Mouse (Mus musculus) layer of hippocampus, adult 9-10 months (tissue): ENCODE data around the gene Sord.
A peak's percentile ranks its signal among the peaks of the same experiment; 100 is the strongest.

Experiments used
- DNase-seq: peaks from one replicate; pipeline ENCODE4 v3.0.0; 2022; ENCODE audit warnings: low spot score

Sord gene

DNA sequence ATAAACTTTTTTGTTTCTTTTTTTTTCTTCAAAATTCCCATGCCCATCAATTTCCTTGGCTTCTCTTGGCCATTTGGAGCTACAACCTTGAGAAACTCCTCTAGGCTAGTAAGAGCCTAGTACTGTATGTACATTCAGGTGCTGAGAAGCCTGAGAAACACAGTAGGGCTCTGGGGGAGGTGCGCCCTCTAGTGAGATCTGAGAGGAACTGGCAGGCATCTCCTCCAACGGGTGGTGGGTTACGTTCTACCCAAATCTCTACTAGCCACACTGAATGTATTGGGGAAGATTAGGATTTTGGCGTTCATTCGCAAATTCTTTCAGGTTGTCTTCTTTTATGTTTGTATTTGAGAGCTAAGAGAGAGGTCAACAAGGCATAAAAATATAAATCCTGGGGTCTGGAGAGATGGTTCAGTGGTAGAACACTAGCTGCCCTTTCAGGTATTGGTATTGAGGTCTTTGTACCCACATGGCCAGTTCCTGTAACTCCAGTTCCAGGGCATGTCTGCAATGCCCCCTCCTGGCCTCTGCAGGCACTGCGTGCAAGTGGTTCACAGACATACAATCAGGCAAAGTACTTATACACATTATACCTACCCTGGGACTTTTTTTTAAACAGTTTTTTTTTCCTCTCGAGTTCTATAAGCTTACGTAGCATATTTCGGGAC, 68.2 kb downstream of the Sord start:
- peak; percentile 43 for DNase-seq

DNA sequence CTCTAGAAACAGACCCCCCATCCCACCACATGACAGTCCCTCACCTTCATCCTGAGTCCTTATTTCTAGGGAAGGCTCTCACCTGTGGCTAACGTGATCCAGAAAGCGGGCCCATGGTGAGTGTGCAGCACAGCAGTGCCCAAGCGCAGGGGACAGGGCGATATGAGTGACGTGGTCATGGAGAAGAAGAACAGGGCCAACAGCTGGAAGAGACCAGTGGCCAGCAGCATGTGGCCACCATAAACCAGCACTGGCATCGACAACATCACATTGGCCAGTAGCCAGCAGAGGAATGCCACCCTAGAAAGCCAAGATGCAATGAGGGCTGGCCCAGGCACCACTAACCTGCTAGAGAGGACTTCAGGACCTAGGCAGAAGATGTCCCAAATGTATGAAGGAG, 70.0 kb downstream of the Sord start:
- DNase-seq = no peak

DNA sequence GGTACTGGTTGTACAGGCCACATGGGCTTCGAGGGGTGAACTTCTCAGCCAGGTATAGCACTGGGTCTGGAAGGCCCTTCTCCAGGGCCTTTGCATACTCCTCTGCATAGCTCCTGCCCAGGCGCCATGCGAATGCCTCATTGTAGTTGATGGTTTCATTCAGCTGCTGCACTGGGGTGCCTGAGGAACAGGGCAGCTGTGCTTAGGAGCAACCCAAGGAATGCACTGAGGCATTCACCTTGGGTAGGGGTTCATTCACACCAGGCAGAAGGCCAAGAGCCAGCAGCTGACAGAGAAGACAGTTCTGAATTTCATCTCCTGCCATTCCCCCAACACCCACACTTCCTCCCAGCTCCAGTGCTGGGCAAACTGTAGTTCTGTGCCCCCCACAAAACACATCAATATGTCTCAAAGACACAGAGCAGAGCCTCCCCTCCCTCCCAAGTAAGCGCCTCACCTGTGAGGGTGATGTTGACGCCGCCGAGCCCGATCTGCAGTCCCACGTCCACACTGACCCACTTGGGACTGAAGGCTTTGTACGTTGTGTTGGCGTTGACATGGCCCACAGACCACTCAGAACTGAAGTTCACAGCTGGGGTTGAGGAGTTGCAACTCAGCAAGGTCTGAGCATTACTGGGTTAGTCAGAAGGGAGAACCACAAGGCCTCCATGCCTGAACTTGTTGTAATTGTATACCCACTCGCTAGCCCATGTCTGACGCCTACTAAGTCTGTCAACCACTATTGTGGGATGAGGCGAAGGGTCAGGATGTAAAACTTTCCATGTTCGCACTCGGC, 70.7 kb downstream of the Sord start:
- no peak for DNase-seq

DNA sequence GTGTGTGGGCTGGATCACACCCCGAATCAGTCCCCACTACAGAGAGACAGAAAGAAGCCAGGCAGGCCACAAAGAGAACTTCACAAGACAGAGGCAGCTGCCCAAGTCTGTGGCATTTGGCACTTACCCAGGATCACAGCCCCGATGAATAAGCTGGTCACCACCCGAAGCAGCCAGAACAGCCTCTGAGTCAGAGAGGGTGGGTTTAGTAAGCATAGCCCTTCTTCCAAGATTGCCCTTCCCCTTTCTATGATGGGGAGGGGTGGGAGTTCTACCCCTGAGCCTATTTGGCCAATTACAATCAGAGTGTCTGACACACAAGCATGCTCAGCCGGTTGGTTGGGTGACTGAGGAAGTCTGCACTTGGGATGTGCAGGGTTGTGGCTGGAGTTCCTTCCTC, 71.6 kb downstream of the Sord start:
- DNase-seq = no peak

DNA sequence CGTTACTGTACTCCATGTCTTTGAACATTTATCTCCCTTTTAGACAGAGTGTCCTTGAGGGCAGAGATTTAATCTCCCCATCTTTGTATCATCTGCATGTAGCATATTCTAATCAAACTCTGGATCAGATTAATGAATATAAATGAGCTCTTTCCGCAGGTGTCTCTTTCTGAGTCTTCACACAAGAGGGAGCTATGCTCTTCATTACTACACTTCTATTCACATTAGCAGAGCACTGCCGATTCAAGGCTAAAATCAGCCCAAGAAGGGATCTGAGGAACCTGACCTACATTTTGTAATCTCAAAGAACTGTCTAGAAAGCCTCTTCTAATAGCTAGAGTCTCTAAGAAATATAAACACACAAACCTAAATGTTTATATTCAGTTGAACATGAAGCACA, 75.1 kb downstream of the Sord start:
- no peak for DNase-seq

DNA sequence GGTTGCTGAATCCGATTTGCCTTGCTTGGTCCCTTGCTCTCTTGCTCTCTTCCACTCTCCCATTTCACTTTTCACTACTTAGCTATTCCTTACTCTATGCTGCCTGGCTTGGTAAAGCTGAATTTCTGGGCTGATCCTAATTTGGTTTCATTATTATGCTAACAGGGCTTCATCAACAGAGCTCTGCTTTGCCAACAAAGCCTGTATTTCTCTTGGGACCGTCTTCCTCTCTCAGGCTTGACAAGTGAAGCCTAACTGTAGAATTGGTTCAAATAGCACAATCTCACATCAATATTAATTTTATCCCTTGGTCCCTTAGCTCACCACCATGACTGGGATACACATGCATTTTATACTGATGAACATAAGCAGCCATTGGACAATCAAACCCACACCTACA, 77.0 kb downstream of the Sord start:
- DNase-seq = no peak

DNA sequence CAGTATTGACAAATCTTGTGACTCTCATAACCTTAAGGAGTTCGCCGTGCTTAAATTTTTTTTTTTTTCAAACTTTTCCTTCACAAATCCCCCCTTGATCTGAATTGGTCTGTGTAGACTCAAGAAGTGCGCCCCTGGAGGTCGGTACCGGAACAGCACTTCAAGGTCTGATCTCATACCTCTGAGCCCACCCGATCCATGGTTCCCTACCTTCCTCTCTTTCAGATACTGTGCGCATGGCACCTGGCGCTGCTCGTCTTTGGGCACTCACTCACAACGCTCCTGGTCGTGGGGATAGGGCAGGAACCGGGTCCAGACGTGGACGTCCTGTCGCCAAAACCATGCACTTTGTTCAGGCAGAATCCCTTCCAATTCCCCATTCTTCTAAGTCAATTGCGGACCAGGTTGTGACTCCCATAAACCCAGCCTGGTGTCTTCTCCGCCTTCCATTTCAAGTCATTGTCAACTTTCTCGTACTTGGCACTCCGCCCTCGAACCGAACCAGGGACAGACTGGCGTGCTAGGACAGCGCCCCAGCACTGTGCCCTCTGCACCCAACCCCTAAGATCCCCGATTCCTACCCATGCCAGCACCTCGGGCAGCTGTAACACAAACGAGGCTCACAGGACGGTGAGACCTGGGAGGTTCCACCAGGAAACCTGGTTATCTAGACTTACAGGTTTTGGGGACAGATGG, 78.3 kb downstream of the Sord start:
- no peak for DNase-seq

DNA sequence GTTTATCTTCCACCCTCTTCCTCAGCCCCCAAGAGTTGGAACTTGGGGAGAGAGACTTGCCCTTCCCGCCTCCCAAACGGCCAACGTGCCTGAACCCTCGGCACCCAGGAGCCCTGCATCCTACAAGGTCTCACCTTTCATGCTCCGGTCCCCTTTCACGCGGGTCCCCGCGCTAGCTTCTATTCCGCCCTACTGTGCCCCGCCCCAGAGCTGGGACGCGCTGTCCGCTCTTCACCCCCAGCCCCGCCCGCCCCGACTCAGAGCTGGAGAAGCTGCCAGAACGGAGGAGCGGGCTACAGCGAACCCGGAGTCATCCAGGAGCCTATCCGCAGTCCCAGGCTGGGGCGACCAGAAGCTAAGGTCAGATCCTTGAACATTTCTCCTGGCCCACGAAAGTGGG, 79.0 kb downstream of the Sord start, which contains the start of gene Duoxa1:
Gene Duoxa1, minus strand, starts transcription at position 195 of the 400 bp plus-strand sequence.
- no peak for DNase-seq
